Mouse (Mus musculus): ENCODE measurements around the gene Copa. TPM values are rescaled to one million over a fixed set of nuclear protein-coding genes. Genes with fewer than 3 reads are reported as not detected.
A peak's percentile ranks its signal among the peaks of the same experiment; 100 is the strongest.

Gene Copa
- polyA plus RNA-seq, 1 experiment from 2014 or later: 201 TPM

DNA sequence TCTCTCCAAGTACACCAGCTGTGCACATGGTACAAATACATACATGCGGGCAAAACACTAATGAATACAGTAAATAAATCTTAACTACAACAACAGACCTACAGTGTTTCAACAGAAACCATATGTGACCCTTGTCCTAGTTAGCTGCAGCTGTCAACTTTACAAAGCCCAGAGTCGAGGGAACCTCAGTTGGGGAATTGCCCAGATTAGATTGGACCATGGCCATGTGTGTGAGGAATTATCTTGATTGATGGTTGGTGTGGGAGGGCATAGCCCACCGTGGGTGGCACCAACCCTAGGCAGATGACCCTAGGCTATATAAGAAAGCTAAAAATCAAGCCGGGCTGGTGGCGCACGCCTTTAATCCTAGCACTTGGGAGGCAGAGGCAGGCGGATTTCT, 50.0 kb downstream of the Copa start:
- 77% methylated on average over 7 of the region's 7 CpGs for WGBS
- DNase-seq (ENCODE audit: low spot score): no peak
- H3K27ac ChIP-seq: no peak overlapping the region
- peaks cover 11% of the 10 kb centered on the region for H3K4me1 ChIP-seq
- no peaks in the 10 kb centered on the region for H3K27me3 ChIP-seq (ENCODE audit: low read depth, poor library complexity, severe bottlenecking)
- no peak overlapping the region for H3K4me3 ChIP-seq
- H3K36me3 ChIP-seq: peaks cover 86% of the 10 kb centered on the region
- no peaks in the 10 kb centered on the region for H3K9me3 ChIP-seq (replicated peaks)

- Histone ChIP-seq H3K27ac (no peak overlapping the region), H3K27me3 (ENCODE audit: low read depth, poor library complexity, severe bottlenecking) (no peaks in the 10 kb centered on the region), H3K9me3 (replicated peaks) (no peaks in the 10 kb centered on the region), H3K4me3 (no peak overlapping the region), H3K36me3 (peaks cover 82% of the 10 kb centered on the region), H3K4me1 (peaks cover 7% of the 10 kb centered on the region)
- no peak for DNase-seq (ENCODE audit: low spot score)
- WGBS: 89% methylated on average over 7 of the region's 7 CpGs
These were observed 51.2 kb downstream of the Copa start for GRCm38 (mm10) chr1:172133535-172133934.

- Histone ChIP-seq H3K4me1 (peaks cover 6% of the 10 kb centered on the region; the same call in 1 of the 2 replicates), H3K4me3 (no peak overlapping the region), H3K27ac (no peak overlapping the region), H3K27me3 (ENCODE audit: low read depth, poor library complexity, severe bottlenecking) (no peaks in the 10 kb centered on the region), H3K9me3 (replicated peaks) (no peaks in the 10 kb centered on the region), H3K36me3 (peaks cover 77% of the 10 kb centered on the region)
- no peak for DNase-seq (ENCODE audit: low spot score)
- WGBS: 91% methylated on average over 4 of the region's 4 CpGs
These were observed 51.7 kb downstream of the Copa start for GRCm38 (mm10) chr1:172134072-172134471.

- H3K27ac ChIP-seq: no peak overlapping the region
- no peak overlapping the region for H3K4me3 ChIP-seq
- H3K36me3 ChIP-seq: peaks cover 17% of the 10 kb centered on the region
- no peaks in the 10 kb centered on the region for H3K9me3 ChIP-seq (replicated peaks)
- no peak for DNase-seq (ENCODE audit: low spot score)
- no peaks in the 10 kb centered on the region for H3K27me3 ChIP-seq (ENCODE audit: low read depth, poor library complexity, severe bottlenecking)
- WGBS: 82% methylated on average over 2 of the region's 2 CpGs
- peaks cover 10% of the 10 kb centered on the region; the same call in 1 of the 2 replicates for H3K4me1 ChIP-seq
These were observed 57.8 kb downstream of the Copa start for GRCm38 (mm10) chr1:172140160-172140559.

- no peak overlapping the region for H3K27ac ChIP-seq
These were observed 58.5 kb downstream of the Copa start for GRCm38 (mm10) chr1:172140825-172141224.

GRCm38 (mm10) chr1:172141529-172141928, 59.2 kb downstream of the Copa start:
- Histone ChIP-seq H3K27me3 (ENCODE audit: low read depth, poor library complexity, severe bottlenecking) (no peaks in the 10 kb centered on the region), H3K36me3 (peaks cover 3% of the 10 kb centered on the region), H3K9me3 (replicated peaks) (no peaks in the 10 kb centered on the region), H3K27ac (no peak overlapping the region), H3K4me1 (peaks cover 10% of the 10 kb centered on the region; the same call in 1 of the 2 replicates), H3K4me3 (no peak overlapping the region)
- DNase-seq (ENCODE audit: low spot score): no peak
- WGBS: 81% methylated on average over 3 of the region's 3 CpGs

More at GRCm38 (mm10) chr1:172140825-172141224, 58.5 kb downstream of the Copa start:
- H3K36me3 ChIP-seq: peaks cover 10% of the 10 kb centered on the region
- no peaks in the 10 kb centered on the region for H3K27me3 ChIP-seq (ENCODE audit: low read depth, poor library complexity, severe bottlenecking)
- DNase-seq (ENCODE audit: low spot score): no peak
- peaks cover 10% of the 10 kb centered on the region; the same call in 1 of the 2 replicates for H3K4me1 ChIP-seq
- H3K9me3 ChIP-seq (replicated peaks): no peaks in the 10 kb centered on the region
- 86% methylated on average over 1 of the region's 1 CpGs for WGBS
- no peak overlapping the region for H3K4me3 ChIP-seq

DNA sequence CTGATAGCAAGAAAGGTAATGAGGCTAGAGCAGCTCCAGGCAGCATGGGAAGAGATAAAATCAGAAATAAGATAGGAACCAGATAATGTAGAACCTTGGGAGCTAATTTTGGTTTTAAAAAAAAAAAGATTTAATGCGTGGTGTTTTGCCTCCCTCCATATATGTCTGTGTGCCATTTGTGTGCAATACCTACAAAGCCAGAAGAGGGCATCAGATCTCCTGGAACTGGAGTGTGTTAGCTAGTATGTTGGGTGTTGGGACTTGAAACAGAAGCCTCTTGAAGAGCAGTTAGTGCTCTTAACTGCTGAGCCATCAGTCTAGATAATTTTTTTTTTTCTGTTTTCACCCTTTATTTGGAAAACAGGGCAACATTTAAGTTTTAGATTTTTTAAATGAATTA, 61.2 kb downstream of the Copa start:
- H3K4me1 ChIP-seq: peaks cover 15% of the 10 kb centered on the region
- no peak overlapping the region for H3K27ac ChIP-seq
- 45% methylated on average over 1 of the region's 1 CpGs for WGBS
- no peaks in the 10 kb centered on the region for H3K36me3 ChIP-seq
- no peak for DNase-seq (ENCODE audit: low spot score)
- H3K9me3 ChIP-seq (replicated peaks): no peaks in the 10 kb centered on the region
- H3K27me3 ChIP-seq (ENCODE audit: low read depth, poor library complexity, severe bottlenecking): no peaks in the 10 kb centered on the region
- no peak overlapping the region for H3K4me3 ChIP-seq

DNA sequence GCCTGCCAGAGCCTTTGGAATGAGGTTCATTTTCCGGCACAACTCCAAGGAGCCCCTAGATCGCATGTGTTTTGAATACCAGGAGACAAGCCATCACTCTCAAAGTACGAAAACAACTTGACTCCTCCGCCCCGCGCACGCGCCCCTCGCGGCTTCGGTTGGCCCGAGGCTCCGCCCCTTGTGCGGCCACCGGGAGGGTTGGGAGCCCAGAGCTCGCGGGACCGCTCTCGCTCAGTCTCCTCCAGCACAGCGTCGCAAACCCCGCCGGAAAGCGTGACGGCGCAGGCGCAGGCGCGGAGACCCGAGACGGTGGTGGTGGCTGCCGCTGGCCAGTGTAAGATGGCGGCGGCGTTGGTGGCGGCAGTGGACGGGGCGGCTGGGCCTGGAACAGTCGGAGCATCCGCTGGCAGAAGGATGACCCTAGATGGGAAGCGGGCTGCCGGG, 65.5 kb downstream of the Copa start, which contains the start of gene Dcaf8:
Gene Dcaf8, plus strand, starts transcription at position 250 of the 444 bp plus-strand sequence.
- peak; percentile 98 for DNase-seq (ENCODE audit: low spot score)
- H3K27me3 ChIP-seq (ENCODE audit: low read depth, poor library complexity, severe bottlenecking): no peaks in the 10 kb centered on the region
- under 1% methylated on average over 42 of the region's 42 CpGs for WGBS
- H3K27ac ChIP-seq: peak within 1 kb of the TSS; percentile 98
- peaks cover 20% of the 10 kb centered on the region for H3K4me1 ChIP-seq
- H3K9me3 ChIP-seq (replicated peaks): no peaks in the 10 kb centered on the region
- peaks cover 30% of the 10 kb centered on the region for H3K36me3 ChIP-seq
- H3K4me3 ChIP-seq: peak within 1 kb of the TSS; percentile 72

GRCm38 (mm10) chr1:172148279-172148954, 66.1 kb downstream of the Copa start:
- WGBS: under 1% methylated on average over 40 of the region's 40 CpGs
- H3K27ac ChIP-seq: peak overlapping the region; percentile 98

GRCm38 (mm10) chr1:172148955-172149815, 66.9 kb downstream of the Copa start:
- Histone ChIP-seq H3K27ac (peak overlapping the region; percentile 98), H3K4me1 (peaks cover 20% of the 10 kb centered on the region), H3K36me3 (peaks cover 43% of the 10 kb centered on the region), H3K27me3 (ENCODE audit: low read depth, poor library complexity, severe bottlenecking) (no peaks in the 10 kb centered on the region), H3K9me3 (replicated peaks) (no peaks in the 10 kb centered on the region), H3K4me3 (peak overlapping the region; percentile 72)
- no peak for DNase-seq (ENCODE audit: low spot score)
- 27% methylated on average over 19 of the region's 19 CpGs for WGBS

More at GRCm38 (mm10) chr1:172148279-172148954, 66.1 kb downstream of the Copa start:
- no peaks in the 10 kb centered on the region for H3K27me3 ChIP-seq (ENCODE audit: low read depth, poor library complexity, severe bottlenecking)
- DNase-seq (ENCODE audit: low spot score): peak; percentile 78
- H3K36me3 ChIP-seq: peaks cover 36% of the 10 kb centered on the region
- no peaks in the 10 kb centered on the region for H3K9me3 ChIP-seq (replicated peaks)
- peaks cover 20% of the 10 kb centered on the region for H3K4me1 ChIP-seq
- peak overlapping the region; percentile 72 for H3K4me3 ChIP-seq

GRCm38 (mm10) chr1:172154536-172154935, 72.2 kb downstream of the Copa start:
- Histone ChIP-seq H3K36me3 (peaks cover 80% of the 10 kb centered on the region), H3K27me3 (ENCODE audit: low read depth, poor library complexity, severe bottlenecking) (no peaks in the 10 kb centered on the region), H3K9me3 (replicated peaks) (no peaks in the 10 kb centered on the region), H3K4me1 (peaks cover 7% of the 10 kb centered on the region), H3K27ac (no peak overlapping the region), H3K4me3 (no peak overlapping the region)
- WGBS: 97% methylated on average over 3 of the region's 3 CpGs
- DNase-seq (ENCODE audit: low spot score): no peak

DNA sequence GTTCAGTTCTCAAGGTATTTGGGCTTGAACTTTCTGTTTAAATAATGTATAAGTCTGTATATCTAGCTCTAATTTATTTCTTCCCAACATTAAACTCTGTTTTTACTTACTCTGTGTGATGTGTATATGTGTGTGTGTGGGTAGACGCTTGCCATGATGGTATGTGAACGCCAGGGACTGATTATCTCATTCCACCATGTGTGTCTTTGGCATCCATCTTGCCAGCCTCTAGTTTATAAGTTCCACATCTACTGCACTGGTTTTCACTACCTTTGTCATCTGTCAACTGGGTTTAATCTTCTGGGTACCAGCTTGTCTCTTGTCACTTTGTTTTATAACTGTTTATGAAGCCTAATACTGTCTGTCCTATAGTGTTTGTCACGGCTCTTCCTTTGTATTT, 73.2 kb downstream of the Copa start:
- Histone ChIP-seq H3K36me3 (peaks cover 74% of the 10 kb centered on the region), H3K4me1 (no peaks in the 10 kb centered on the region), H3K9me3 (replicated peaks) (no peaks in the 10 kb centered on the region), H3K4me3 (no peak overlapping the region), H3K27me3 (ENCODE audit: low read depth, poor library complexity, severe bottlenecking) (no peaks in the 10 kb centered on the region), H3K27ac (no peak overlapping the region)
- DNase-seq (ENCODE audit: low spot score): no peak
- 95% methylated on average over 3 of the region's 3 CpGs for WGBS

DNA sequence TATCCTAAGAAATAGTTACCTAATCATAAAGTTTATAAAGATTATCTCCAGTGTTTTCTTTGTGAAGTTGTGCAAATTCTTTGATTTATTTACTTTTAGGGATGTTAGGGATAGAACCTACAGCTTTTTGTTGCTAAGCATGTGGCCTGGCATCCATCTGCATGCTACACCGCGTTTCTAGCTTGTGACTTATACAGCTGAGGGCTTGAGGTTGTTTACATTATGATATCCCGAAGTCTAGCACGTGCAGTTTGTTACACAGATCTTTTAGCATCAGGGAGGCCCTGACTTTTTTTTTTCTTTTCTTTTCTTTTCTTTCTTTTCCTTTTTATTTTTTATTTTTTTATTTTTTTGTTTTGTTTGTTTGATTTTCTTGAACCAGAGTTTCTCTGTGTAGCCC, 77.6 kb downstream of the Copa start:
- H3K4me1 ChIP-seq: no peaks in the 10 kb centered on the region
- H3K27ac ChIP-seq: no peak overlapping the region
- no peak overlapping the region for H3K4me3 ChIP-seq
- peaks cover 49% of the 10 kb centered on the region for H3K36me3 ChIP-seq
- H3K9me3 ChIP-seq (replicated peaks): no peaks in the 10 kb centered on the region
- WGBS: 89% methylated on average over 4 of the region's 4 CpGs
- no peak for DNase-seq (ENCODE audit: low spot score)
- no peaks in the 10 kb centered on the region for H3K27me3 ChIP-seq (ENCODE audit: low read depth, poor library complexity, severe bottlenecking)

Measured in limb, embryonic 10.5 days (tissue).